Mouse (Mus musculus) right cerebral cortex, postnatal 10 days (tissue): ENCODE data around the gene Slc25a25.
A peak's percentile ranks its signal among the peaks of the same experiment; 100 is the strongest.

Experiments used
- DNase-seq, 2 experiments: peaks; one replicate each; pipeline ENCODE4 v3.0.0; 2021; ENCODE audit warnings: low spot score in 2 of 2

Slc25a25 gene

DNA sequence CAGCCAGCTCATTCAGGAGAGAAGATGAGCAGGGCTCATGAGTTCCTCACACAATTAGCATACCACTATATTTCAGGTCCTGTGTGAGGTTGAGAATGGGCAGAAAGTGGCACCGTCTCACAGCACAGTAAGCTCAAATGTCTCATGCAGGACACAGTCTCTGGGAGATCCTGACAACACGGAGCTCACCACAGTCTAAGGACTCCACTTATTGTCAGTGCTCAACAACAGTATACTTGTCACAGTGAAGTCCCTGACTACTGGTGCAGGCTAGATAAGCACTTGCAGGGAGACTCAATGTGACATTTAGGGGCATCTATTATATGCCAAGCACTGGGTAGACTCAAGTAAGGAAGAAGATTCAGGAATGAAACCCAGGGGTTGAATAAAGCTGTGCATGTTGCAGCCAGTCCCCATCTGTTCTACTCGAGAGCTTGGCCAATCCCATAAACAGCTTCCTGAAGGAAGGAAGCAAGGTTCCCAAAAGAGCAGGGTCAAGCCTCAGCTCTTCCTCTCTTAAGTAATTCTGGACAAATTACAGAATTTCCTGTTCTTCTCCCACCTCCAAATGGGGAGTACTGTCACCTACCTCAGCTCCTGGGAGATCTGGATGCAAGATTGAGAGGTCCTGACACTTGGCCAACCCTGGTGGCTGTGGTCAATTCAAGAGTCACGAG, 21.9 kb downstream of the Slc25a25 start:
- no peak for DNase-seq

DNA sequence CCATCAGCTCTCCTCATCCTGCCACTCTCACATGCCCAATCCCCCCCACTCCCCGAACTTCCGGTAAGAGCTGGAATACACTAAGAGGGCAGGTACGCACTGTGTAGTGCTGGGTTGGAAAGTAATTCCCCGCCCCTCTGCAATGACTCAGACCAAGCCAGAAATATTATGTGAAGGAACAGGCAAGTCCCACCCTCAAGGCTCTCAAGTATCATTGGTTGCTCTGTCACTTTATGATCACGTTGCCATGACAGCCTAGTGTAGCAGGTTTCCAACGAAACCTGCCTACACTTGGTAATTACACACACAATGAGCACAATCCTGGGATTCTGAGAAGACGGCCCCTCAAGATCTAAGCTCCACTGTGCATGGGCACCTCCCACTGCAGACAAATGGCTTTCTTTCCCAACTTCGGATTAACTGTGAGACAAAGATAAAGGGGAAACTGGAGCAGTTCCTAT, 23.0 kb downstream of the Slc25a25 start:
- peak; percentile 72 to 90 for DNase-seq

DNA sequence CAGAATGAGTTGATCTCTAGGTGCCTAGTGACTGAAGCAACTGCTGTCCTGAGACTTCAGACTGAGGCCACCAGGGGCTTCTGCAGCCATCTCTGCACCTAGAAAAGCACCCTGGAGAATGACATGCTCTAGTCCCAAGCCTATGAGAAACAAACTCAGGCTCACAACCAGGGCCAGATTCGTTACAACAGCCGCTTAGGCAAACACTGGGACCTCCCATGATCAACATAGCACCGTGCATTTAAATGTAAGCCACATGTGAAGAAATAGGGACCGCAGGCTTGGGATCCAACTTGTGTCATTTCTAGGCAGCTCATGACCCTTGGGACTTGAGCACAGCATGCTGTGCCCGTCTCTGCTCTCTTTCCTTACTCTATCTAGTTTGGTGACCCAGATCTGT, 23.5 kb downstream of the Slc25a25 start:
- no peak for DNase-seq

DNA sequence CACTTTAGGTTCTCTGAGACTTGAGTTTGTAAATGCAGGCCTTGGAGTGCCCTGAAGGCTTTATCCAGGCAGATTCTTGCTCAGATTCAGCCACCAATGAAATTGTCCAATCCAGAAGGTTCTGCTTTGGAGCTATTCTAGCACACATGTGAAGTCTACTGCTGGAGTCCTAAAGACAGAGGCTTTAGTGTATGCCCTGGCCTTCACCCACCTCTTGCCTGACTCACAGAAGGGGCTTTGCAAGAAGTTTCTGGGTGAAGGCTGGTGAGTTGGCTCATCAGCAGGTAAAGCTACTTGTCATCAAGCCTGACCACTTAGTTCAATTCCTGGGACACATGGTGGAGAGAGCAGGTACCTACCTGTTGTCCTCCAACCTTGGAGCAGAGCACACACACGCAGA, 25.1 kb downstream of the Slc25a25 start:
- no peak for DNase-seq

DNA sequence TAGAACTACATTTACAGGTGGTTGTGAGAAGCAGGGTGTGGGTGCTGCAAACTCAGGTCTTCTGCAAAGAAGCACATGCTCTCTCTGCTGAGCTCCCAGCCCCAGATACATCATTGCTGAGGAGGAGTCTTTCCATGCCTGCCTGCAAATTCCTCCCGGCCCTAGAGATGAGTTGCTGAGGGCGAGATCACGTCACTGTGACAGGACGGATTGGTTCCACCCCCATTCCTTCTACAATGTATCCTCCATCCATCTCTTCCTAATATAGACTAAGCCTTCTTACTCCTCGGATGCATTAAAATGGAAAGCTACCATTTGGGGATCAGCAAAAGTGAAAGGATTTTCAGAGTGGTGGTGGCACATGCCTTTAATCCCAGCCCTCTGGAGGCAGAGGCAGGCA, 25.7 kb downstream of the Slc25a25 start:
- DNase-seq = no peak

DNA sequence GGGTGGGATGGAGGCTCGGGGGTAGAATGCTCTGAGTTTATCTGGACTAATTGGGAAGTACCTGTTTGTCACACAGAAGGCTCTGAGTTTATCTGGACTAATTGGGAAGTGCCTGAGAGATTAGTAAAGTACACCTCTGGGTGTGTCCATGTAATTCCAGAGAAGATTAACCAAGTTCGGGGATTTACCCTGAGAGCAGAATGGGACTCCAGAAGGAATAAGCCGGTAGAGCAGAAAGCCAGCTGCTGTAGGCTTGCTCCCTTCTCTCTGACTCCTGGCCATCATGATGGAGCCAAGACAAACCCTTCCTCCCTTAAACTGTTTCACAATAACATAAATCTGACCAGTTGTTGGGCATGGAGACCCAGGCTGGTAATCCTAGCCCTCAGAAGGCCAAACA, 26.4 kb downstream of the Slc25a25 start:
- DNase-seq = no peak

DNA sequence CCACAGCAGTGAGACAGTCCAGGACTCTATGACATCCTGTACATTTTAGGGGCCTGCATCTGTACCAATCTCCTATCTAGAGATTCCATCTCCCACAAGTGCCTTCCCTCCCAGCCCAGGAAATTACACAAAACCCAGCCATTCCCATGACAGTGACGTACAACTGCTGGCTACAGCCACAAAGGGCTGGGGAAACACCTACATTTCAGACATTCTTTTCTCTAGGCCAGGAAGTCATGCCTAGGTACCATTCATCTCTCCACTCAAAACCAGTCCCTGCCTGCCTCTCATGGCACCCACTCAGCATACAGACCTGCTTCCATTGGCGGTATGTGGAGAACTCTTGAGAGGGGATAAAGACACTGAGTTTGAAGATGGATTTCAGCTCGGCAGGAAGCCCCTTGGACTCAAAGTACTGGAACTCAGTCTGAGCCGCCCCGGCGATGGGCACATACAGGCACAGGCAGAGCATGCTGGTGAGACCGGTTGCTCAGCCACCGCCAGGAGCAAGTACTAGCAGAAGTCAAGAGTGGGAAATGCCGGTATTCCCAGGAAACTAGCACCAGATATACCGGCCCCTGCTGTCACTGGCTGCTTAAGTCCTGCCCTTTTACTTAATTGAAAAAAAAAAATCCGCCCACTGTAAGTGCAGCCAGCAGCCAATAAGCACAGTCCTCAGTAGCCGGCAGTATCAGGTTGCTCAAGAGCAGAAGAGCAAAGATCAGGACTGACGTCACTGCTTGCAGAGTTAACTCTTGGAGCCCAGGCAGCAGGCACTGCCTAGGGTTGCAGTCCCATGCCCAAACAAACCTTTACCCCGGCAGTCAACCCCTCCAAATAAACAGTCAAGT, 27.5 kb downstream of the Slc25a25 start:
- DNase-seq = peak in 1 of 2 experiments; percentile 77

DNA sequence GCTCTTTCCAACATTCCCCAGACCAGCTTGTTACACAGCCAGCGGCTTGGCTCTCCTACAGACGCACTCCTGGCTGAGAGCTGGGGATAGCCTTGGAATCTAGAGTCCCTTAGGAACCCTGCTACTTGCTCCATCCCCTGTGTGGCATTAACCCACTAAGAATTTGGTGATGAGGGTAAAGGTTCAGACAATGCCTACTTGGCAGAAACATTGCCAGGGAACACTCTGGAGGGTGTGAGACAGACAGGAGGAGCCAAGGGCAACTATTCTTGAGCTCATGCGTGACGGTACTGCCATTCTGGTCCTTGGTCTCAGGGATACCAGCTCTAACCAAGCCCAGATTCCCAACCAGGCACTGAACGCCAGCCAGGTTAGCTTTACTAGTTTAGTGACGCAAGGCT, 29.4 kb downstream of the Slc25a25 start:
- DNase-seq = no peak

DNA sequence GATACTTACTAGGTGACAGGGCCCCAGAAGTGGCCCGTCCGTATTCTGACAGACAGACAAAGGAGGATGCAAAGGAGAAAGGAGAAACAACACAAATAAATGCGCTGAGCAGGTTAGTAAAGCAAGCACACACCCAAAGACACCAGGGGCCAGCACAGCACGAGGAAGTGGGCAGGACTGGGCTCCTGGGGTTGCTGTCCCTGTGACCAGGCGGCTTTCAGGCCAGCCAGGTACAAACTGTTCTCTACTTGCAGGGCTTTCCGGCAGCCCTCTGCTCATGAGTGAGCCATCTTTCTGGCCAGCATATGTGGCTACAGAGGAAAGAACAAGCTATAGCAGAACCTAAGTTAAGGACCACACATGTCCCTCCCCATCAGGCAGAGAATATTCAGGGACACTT, 30.6 kb downstream of the Slc25a25 start:
- DNase-seq = no peak

DNA sequence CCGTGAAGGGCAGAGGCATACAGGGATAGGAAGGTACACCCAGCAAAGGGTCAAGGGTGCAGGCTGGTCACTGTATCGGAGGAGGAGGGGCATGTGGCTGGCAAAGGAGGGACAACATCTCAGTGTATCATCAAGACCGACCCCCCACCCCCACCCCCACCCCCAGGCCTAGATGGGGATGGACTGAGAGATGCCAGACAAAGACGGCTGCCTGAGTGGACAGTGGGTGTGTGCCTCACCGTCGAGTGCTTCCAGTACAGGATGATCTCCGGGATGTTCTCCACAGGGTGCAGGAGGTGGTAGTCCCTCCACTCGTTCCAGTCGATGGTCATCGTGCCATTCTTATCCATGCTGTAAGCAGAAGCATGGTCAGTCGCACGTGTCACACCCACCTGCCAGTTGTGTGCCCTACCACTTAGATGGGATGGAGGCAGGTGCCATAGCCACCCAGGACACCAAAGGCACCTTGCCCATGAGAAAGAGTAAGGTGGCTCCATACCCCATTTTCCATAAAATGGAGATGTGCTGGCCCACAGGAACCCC, 31.1 kb downstream of the Slc25a25 start:
- no peak for DNase-seq

DNA sequence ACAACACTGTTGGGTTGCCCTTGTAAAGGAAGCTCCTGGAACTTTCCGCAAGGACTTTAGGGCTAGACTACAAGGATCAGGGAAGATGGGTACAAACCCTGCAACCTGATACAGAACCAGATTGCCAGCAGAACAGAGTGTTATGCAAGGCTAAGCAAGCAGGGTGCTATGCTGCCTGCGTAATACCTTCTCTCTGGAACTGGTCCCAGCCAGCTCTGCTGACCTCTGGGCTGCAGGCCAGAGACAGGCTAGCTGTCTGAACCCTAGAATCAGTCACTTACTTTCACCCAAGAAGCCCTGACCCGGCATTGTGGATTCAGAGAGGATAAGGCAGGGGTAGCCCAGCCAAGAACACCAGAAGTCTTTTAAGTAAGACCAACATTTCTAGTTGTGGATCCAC, 31.9 kb downstream of the Slc25a25 start:
- no peak for DNase-seq

DNA sequence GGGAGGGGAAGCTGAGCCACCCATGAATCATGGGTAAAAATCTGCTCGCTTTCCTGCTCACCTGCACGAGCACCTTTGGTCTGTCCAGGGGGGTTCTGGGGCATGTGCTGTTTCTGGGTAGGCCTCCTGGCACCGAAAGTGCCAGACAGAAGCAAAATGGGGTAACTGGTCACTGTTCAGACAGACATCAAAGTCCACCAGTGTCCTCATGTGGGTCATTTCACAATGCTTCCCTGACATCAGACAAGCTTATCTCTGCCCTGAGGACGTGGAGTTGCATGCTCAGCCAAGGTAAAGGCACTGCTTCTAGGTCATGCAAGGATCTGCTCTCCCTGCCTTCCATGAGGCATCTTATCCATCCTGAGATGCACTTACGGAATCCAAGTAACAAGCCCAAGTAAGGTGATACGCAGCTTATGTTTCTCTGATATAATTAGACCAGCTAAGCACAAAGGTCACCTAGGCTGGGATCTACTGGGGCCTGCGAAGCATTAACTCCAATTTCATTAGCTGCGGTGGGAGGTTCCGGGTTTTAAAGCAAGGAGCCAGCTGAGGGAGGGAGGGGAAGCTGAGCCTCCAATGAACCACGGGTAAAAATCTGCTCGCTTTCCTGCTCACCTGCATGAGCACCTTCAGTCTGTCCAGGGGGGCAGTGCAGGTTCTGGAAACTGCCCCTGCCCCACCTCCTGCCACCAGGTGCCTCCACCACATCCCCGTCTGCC, 32.7 kb downstream of the Slc25a25 start:
- no peak for DNase-seq

DNA sequence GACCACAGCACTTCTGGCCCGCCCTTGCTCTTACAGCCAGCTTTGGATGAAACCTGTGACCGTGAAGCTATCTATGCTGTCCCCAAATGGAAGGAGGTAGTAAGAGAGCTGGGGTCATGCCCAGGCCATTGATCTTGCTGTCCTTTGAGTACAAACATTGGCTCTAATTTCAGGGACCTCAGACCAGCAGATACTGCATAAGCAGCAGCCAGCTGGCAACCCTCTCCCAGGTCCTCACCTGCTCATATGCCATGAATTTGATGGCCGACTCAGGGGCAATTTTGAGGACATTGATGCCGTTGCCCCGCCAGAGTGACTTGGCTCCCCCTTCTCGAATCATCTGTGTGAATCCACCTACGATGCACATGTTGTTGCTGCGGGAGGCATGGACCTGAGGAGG, 33.8 kb downstream of the Slc25a25 start:
- DNase-seq = no peak

DNA sequence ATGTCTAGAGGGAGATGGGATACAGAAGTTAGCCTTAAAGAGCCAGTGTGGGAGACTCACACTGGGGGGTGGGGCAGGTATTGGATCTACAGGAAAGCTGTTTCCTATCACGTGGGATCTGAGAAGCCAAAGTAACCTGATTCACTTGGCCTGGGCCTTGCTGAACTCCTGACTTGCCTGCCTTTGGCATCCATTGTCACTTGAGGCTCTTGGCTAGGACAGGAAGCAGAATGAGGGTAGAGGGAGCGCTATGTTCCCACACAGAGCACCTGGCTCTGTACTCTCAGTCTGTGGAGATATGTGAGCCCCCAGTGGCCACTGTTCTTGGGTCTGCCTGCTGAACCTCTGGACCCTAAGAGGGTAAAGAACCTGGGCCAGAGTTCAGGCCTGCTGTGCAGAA, 34.7 kb downstream of the Slc25a25 start:
- no peak for DNase-seq

DNA sequence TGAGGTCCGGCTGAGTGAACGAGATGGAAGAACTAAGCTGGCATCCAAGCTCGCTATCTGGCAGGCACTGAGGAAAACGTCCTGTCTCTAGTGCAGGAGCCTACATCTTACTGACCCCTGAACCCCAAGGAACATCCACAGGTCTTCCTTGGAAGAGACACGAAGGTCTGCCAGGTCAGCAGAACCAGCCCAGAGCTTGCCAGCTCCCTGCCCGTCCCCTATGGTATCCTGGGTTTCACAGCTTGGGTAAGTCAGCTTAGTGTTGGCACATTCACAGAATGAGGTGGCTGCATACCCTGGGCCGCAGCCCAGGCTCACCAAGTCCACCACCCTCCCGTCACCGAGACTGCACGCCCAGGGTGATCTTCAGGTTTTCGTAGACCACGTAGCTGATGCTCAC, 35.4 kb downstream of the Slc25a25 start:
- DNase-seq = no peak

DNA sequence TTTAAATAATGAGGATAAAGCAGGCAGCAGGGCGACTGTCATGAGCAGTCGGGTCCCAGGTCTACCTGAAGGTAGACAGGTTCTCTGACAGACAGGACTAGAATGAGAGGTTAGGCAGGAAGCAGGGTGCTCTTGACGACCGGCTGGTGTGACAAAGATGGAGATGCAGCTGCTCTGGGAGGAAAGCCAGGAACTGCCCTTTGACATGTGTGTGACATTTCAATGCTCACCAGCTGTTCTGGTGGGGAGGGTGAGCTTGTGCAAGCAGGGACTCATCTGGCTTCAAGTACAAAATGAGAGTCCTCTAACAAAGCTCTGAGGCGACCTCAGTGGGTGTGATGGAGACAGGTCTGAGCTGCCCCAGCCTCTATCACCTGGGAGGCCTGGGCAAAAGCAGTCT, 37.3 kb downstream of the Slc25a25 start:
- DNase-seq = no peak

DNA sequence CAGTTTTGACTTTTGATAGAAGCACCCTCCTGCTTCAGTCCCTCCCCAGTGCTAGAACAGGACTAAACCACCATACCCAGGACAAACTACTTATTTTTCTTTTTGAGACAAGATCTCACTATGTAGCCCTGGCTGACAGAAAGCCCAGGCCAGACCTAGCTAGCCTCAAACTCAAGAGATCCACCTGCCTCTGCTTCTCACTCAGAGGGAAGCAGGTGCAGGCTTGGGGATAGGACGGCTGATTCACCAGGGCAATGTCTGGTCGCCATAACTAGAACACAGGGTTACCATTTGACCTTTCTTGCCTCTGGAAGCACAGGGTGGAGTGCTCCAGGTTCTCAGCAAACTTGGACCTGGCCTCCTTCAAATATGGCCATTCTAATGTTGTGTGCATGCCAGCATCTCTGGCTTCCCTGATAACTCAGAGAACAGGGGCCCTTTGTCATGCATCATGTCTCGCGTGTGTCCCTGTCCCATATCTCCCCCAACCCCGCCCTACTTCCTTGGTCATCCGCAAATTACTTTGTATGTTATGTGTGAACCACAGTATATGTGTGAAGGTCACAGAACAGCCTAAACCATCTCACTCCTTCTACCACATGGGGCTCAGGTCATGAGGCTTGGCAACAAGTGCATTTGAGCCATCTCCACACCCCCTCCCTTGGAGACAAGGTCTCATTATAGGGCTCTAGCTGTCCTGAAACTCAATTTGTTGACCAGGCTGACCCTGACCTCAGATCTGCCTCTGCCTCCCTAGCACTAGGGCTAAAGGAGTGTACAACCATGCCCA, 38.3 kb downstream of the Slc25a25 start:
- DNase-seq = no peak

DNA sequence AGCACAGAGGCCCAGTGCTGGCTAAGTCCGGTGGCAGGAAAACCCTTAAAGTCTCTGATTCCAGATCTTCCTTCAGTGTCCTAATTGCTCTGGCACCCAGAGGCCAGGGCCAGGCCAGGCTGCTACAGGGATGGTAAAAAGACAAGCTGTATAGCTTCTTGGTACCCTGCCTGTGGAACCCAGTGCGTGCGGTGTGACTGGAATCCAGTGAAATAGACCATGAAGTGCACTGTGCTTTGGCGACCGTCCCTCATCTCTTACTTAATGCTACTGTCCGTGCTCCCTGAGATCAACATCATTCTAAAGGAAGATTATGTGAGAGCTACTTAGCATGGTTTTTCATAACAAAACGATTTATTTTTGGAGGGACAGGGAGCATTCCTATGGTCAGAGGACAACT, 39.8 kb downstream of the Slc25a25 start:
- DNase-seq = no peak

DNA sequence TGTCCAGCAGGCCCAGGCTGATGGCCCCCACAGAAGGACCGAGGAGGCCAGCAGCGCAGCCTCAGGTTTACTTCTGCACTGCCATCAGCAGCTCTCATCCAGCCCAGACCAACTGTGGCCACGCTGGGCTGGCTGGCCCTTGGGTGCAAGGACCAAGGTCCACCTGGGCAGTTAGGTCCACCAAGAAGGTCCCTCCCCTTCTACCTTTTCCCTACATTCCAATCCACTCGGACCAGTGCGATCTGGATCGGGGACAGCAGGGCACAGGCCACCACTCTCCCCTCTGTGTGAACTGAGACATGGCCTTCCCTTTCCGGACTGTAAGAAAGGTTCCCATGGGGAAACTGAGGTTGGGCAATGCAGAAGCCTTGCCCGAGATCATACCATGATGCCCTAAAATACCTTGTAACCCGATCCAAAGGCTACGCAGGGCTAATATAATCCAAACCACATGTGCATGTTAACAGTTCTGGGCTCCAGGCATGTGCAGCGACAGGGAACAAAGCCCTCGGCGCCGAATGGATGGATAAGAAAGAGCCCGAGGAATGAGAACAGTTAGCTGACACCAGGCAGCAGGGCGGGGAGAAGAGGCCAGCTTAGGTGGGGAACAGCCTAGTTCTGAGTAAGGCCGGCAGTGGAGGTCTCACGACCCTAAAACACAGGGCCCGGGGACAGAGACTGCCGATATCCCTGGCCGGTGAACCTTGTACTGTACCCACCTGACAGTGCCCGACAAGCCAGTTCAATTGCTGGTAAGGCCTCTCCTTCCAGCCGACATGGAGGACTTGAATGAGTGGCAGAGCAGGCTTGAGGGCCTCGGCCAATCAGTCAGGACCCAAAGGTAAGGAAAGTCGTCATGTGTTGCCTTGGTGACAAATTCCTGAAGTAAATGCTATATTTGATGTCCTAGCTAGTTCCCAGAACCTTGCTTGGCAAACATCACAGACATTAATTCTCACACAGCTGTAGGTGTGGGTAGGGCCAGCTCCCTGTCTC, 42.5 kb downstream of the Slc25a25 start:
- no peak for DNase-seq

DNA sequence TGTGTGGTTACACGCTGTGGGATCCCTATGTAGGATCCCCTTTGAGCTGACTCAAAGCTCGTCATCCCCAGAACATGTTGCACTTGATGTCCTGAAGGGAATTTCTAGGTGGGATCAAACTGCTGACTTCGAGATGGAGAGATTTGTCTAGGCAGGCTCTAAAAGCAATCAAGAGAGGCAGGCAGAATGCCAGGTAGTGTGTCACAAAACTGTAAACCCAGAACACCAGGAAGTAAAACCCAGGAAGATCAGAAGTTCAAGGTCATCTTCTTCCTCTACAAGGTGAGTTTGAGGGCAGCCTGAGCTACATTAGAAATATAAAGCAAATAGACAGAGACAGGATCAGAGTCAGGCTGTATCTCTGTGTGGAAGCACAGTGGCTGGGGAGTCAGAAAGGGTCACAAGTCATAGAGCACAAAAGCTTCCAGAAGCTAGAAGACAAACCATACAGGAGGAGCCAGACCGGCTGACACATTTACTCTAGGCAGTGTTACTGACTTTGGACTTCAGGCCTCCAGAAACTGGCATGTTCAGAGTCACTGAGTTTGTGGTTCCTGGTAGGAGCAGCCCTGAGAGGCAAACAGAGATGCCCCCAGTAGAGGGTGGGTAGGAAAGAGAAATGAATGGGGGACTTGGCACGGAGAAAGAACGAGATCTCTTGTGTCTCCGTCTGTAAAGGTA, 44.0 kb downstream of the Slc25a25 start:
- DNase-seq = no peak
